Mouse (Mus musculus) mouse embryonic stem cell (cell line): ENCODE data around the gene Aldh5a1.

Experiments
- in situ Hi-C, 2 experiments: fragments of 300-500 bp; cut with MboI; formaldehyde crosslinking; loops; 1 replicate in 1 of 2; 3 replicates in 1 of 2; pipeline ENCODE4 v1.14.3; 2019 to 2020; ENCODE audit warnings: low sequenced_read_pairs in 2 of 2, low pct_unique_long_range_greater_than_20kb in 1 of 2, mixed read lengths in 1 of 2; ENCODE audit not compliant: unreplicated experiment in 1 of 2

The Aldh5a1 gene

DNA sequence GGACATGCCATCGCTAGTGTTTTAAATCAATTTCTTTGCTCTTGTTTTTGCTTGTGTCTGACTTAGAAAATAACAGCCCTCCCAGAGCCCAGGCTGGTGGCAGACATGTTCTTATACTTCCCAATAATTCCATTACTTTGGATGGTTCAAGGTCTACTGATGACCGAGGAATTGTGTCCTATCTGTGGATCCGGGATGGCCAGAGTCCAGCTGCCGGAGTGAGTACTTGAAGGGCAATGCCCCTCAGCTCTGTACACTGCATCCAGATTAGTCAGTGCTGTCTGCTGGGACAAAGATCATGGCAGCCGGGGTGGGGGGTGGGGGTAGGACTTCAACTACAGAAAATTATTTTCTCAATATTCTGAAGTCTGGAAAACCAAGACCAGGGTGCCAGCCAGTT is 56.8 kb downstream of the Aldh5a1 start:
- in situ Hi-C loops: no loop called here

DNA sequence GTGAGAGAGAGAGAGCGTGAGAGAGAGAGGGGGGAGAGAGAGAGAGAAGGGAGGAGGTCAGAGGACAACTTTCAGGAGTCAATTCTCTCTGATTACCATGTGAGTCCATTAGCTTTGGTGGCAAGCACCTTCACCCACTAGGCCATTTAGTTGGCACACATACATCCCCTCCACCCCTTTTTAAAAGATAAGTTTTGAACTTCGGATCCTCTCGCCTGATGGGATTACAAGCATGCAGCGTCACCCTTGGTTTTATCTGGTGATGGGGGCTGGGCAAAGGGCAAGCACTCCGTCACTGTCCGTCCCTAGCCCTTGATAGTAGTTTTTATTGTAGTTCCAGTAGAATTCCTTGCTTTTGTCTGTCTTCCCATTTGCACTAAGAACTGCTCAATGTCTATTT is 57.3 kb downstream of the Aldh5a1 start:
- in situ Hi-C loops: no loop called here

GRCm38 (mm10) chr13:24879359-24880040 is 58.0 kb downstream of the Aldh5a1 start:
- in situ Hi-C loops: no loop called here

- in situ Hi-C loops: no loop called here
These were observed 69.2 kb downstream of the Aldh5a1 start for GRCm38 (mm10) chr13:24868233-24868632.

DNA sequence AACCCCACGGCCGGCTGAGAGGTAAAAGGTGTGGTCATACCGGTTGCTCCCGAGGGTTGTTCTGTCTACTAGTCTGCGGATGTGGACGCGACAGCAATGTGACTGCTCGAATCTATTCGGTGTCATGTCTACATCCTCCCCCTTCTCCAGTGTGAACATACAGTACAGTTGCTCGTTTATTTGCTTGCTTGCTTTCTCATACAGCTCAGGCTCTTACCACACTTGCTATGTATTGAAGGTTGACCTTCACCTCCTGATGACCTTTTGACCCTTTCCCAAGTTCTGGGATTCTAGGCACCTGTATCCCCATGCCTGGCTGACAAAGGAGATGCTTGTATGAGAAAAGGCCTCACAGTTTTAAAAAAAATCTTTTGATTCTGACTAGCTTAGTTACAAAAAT is 69.7 kb downstream of the Aldh5a1 start:
- in situ Hi-C loops: no loop called here

DNA sequence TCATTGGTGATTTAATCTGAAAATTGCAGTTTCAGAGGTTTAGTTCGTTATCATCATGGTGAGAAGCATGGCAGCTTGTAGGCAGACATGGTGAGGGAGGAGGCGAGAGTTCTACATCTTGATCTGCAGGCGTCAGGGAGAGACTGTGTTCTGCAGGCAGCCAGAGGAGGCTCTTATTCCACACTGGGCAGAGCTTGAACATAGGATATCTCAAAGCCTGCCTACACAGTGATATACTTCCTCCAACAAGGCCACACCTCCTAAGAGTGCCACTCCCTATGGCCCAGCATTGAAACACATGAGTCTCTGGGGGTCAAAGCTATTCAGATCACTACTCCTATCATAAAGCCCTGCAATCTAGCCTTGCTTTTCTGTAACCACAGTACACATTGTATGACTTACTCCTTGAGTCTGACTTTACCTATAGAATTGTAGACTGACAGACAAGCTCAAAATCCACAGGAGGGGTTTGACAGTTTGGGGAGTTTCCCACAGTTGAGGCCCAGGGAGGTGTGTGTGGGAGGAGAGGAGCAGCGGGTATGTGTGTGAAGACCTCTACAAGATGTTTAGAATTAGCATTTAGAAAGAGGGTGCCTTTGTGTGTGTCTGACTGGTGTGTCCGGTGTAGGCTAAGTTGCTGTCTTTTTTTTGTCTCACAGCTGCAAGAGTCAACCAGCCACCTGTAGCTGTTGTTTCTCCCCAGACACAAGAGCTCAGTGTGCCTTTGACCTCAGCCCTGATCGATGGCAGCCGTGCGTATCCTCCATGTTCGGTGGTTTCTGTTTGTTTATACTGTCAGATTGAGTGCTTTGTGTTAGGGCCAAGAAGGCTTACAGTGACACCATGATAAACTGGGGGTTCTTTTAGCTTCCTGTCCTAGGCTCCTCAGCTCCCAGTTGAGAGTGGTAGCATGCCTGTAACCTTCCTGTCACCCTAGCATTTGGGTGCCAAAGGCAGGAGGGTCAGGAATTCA is 70.7 kb downstream of the Aldh5a1 start:
- in situ Hi-C loops: no loop called here

DNA sequence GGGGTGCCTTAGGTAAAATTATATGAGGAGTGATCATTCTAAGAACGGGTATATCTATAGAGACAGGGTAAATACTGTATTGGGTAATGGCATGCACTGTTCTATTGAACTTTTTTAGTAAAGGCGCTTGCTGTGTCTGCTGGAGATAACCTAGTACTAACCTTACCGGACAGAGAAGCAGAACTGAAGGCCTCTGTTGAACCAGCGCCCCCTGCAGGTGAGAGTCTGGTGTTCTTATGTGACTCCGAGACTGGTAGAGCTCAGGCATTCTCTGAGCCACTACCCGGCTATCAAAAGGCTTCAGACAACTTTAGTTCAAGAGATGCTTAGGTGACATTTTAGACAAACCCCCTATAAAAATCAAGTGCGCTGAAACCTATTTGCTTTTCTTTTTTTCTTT is 74.9 kb downstream of the Aldh5a1 start:
- in situ Hi-C loops: no loop called here

DNA sequence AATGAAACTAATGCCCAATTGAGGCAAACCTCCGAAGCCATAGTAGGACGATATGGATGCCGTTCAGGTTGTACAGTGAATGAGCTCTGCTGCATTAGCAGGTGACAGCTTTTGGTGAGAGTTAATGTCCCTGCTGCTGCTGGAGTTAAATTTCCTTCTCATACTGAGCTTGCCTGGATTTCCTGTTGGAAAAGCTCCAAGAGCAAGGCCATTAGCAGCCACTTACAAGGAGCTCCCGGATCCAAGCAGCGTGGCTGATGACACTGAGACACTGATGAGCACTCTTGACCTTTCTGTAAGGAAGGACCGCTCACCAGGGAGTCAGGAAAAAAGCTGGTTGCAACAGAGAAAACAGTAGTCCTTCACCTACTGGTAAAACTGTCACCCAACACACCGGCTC is 75.4 kb downstream of the Aldh5a1 start:
- in situ Hi-C loops: no loop called here

- in situ Hi-C loops: no loop called here
These were observed 76.4 kb downstream of the Aldh5a1 start for GRCm38 (mm10) chr13:24861084-24861483.

GRCm38 (mm10) chr13:24859115-24859514 is 78.3 kb downstream of the Aldh5a1 start:
- in situ Hi-C loops: no loop called here
